In genomic region chr7:100472777-100473176, GRCm38 (mm10) we compare ENCODE assay signal across 13 mouse cellular contexts. TPM values are rescaled to one million over a fixed set of nuclear protein-coding genes. Genes with fewer than 3 reads are reported as not detected.
DNase-seq lines count a peak whose midpoint lies in the region; ATAC-seq and TF ChIP-seq lines count a peak whose summit lies in the region.
"Had no signal": no experiment of that assay in that cellular context is flagged by ENCODE, and none has a peak within 500 bp of the region (broad histone marks: within the 10 kb centered on the region; RNA-seq: fewer than 3 reads in every experiment).

TSS of gene Ucp3 (plus strand) at chr7:100472990.

- H3K9ac ChIP-seq in heart, postnatal 0 days (replicated peaks; ENCODE audit: low read depth, low read length), result no peak within 1 kb of the TSS

- WGBS in heart, postnatal 0 days, result 61% methylated on average over 6 of the region's 6 CpGs

- peaks cover 23% of the 10 kb centered on the region for H3K4me1 ChIP-seq in heart, postnatal 0 days (ENCODE audit: control insufficient read depth, insufficient read depth)

- peak within 1 kb of the TSS; percentile 36; the same call in 1 of the 2 replicates for H3K27ac ChIP-seq in heart, postnatal 0 days (ENCODE audit: low read depth)
- H3K27ac ChIP-seq: kidney, postnatal 0 days had no signal

- no peaks in the 10 kb centered on the region for H3K9me3 ChIP-seq in heart, postnatal 0 days (replicated peaks; ENCODE audit: control insufficient read depth, low read length)
- H3K9me3 ChIP-seq: megakaryocyte, embryonic 14.5 days had no signal

- peak within 1 kb of the TSS; percentile 14; the same call in 1 of the 2 replicates for H3K4me2 ChIP-seq in heart, postnatal 0 days (ENCODE audit: low read depth, low read length)

- peak; percentile 31 for ATAC-seq in heart, postnatal 0 days (ENCODE audit: insufficient read depth, low read depth)

- peak within 1 kb of the TSS; percentile 9; the same call in 1 of the 2 replicates for H3K4me3 ChIP-seq in heart, postnatal 0 days (ENCODE audit: low read depth, low read length)
- H3K4me3 ChIP-seq: megakaryocyte, embryonic 14.5 days had no signal

- no peaks in the 10 kb centered on the region for H3K36me3 ChIP-seq in heart, postnatal 0 days (replicated peaks; ENCODE audit: control insufficient read depth, insufficient read depth, low read length)

- no peak for TF ChIP-seq CTCF in heart, postnatal 0 days (IDR thresholded peaks at IDR 0.05; ENCODE audit: low read depth)

- DNase-seq in adrenal gland, adult (ENCODE audit: inconsistent age in 2 of 2, low spot score in 1 of 2), result peak; percentile 45 to 73
- no peak for DNase-seq in adrenal gland, postnatal 4 days (ENCODE audit: low spot score in 2 of 2)
- DNase-seq in adrenal gland, adult 2 months, result peak; percentile 54
- DNase-seq in gastrocnemius, postnatal 25 days, result peak; percentile 72
- DNase-seq in heart, postnatal 0 days (ENCODE audit: low spot score), result no peak
- no peak for DNase-seq in spleen, postnatal 14 days (ENCODE audit: low spot score in 2 of 2)
- no peak for DNase-seq in retina, embryonic 14.5 days (ENCODE audit: low spot score)
- DNase-seq in right cerebral cortex, postnatal 4 days, result no peak
- DNase-seq: cerebellum, adult 18-20 months; thymus, adult 2 months had no signal

- no peak for TF ChIP-seq EP300 in heart, postnatal 0 days (IDR thresholded peaks at IDR 0.05; ENCODE audit: low read depth)

- H3K27me3 ChIP-seq in heart, postnatal 0 days (ENCODE audit: control insufficient read depth, insufficient read depth, low read length), result no peaks in the 10 kb centered on the region

RNA-seq across cellular contexts. Expression of gene Ucp3, which starts in this region (rescaled TPM):
- total RNA-seq in adrenal gland, postnatal 4 days (2021), result 1 to 10 TPM; 2.7 to 3.6 TPM
- total RNA-seq in adrenal gland, adult 2 months (2021), result 10 to 100 TPM; 22.7 to 58.7 TPM
- 17.0 and 35.6 TPM in 2 replicates for polyA plus RNA-seq in adrenal gland, adult 2 months (2012; rRNA removed)
- total RNA-seq in gastrocnemius, postnatal 25 days (2021), result 100 to 1,000 TPM; 105 to 189 TPM
- total RNA-seq in heart, postnatal 0 days (2014; rRNA removed; ENCODE audit: low replicate concordance), result 0.12 and 15.6 TPM in 2 replicates
- polyA plus RNA-seq in heart, postnatal 0 days (2015; fragmentation: Nextera tagmentation; extraction: Ambion mirVana), result 17.6 and 23.3 TPM in 2 replicates
- total RNA-seq: liver, adult 2 months had no signal
- polyA plus RNA-seq: liver, adult 2 months had no signal

Comparison
In these comparisons a context has a peak if more than half of its experiments do, and no peak if none do; other contexts are left out.
1. DNase-seq: peak in adrenal gland, adult (2 of 2), adrenal gland, adult 2 months (single experiment) and gastrocnemius, postnatal 25 days (single experiment); none in adrenal gland, postnatal 4 days (0 of 2), heart, postnatal 0 days (single experiment), spleen, postnatal 14 days (0 of 2), retina, embryonic 14.5 days (single experiment) and right cerebral cortex, postnatal 4 days (single experiment).